Mouse (Mus musculus): ENCODE results near the gene Dcaf11. TPM values are rescaled to one million over a fixed set of nuclear protein-coding genes. Genes with fewer than 3 reads are reported as not detected.

Dcaf11 gene
- 10 to 100 TPM; 51.8 to 54.8 TPM for total RNA-seq (2023)

DNA sequence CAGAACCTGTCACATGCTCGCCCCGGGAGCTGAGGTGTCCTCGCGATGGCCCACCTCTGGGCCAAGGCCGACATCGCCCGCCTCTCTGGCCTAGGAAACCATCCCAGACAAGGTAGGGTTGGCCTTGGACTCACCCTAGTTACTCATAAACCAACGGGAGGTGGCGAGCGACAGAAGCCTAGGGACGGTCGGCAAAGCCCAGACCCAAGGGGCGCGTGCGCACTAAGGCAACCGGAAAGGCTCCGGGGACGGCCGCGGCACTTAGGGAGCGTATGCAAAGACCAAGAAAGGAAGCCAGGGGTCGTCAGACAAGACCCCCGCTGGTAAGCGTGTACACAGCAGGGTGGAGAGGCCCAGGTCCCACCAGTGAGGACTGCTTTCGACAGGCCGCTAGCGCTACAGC is at the start of gene Dcaf11:
Gene Dcaf11, plus strand, starts transcription at position 208 of the 403 bp plus-strand sequence.

DNA sequence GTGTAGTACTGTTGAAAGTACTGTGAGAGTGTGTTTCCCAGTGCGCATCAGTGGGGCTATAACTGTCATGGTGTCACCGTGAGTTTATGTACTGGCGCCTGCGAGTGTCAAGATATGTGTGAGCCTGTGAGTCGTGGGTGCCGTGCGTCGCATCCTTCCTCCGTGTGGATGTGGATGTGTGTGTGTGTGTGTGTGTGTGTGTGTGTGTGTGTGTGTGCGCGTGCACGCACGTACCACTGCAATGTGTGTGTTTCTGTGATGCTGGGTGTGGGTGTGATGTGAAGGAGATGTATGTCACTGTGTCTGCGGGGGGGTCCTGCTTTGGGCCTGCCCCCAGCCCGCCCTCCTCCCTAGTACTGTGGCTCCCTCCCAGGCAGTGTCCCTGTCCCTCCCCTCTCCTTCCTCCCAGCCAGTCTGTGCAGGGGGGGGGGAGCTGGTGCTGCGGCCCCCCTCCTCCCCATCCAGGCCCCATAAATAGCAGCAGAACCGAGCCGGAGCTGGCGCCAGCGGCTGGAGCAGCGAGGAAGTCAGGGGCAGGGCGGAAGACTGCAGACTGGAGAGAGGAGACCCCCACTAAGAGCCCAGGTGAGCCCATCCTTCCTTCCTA is 49.6 kb upstream of the Dcaf11 start, which contains the start of gene Cpne6:
Gene Cpne6, plus strand, starts transcription at position 321 of the 607 bp plus-strand sequence.

DNA sequence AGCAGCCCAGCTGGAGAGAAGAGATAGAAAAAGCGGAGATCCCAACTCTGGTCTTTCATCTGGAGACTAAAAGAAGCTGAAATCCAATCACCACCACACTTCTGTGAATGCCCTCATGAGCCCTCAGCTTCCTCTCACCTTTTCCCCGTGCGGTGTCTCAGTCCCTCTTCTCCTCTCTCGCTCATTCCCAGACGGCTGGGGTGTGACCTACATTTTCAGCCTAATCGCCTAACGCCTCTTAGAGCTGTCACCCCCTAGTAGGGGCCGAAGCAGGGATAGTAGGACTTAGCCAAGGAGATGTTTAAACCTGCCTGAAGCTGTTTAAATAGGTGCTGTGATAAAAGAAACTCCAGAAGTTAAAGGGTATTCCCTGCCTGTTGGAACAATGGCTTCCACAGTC is 35.0 kb upstream of the Dcaf11 start, which contains the start of gene Nrl:
Gene Nrl, minus strand, starts transcription at position 197 of the 400 bp plus-strand sequence.

DNA sequence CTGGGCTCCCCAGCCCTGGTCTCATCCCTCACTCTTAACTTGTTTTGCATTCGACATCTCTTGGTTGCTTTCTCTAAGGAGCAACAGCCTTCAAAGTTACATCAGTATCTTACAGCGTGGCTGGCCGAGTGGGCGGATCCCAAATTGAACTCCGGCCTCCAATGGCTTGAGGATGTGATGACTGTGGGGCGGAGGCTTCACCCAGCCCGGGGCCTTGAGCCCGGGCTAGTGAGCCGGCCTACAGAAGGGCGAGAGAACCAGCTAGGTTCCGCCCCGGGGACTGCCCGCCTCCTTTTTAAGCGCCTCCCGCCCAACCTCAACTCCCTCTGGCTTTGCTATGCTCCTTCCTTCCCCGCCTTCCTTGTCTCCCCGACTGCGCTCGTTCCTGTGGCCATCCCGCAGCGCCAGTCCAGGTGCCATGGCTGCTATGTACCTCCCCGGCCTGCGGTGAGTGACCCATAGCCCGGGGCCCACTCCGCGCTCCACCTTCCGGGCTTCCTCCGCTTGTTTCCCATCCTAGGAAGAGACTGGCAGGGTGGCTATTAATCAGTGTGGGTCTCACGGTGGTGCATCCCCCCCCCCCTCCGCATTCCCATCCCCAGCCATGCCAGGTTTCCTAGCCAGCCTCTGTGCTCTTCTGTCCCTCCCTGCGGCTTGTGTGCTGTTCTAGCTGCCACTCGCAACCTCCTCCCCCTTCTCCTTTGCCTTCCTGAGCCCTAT is 19.6 kb upstream of the Dcaf11 start, which contains the start of gene Pck2:
Gene Pck2, plus strand, starts transcription at position 200 of the 720 bp plus-strand sequence.

DNA sequence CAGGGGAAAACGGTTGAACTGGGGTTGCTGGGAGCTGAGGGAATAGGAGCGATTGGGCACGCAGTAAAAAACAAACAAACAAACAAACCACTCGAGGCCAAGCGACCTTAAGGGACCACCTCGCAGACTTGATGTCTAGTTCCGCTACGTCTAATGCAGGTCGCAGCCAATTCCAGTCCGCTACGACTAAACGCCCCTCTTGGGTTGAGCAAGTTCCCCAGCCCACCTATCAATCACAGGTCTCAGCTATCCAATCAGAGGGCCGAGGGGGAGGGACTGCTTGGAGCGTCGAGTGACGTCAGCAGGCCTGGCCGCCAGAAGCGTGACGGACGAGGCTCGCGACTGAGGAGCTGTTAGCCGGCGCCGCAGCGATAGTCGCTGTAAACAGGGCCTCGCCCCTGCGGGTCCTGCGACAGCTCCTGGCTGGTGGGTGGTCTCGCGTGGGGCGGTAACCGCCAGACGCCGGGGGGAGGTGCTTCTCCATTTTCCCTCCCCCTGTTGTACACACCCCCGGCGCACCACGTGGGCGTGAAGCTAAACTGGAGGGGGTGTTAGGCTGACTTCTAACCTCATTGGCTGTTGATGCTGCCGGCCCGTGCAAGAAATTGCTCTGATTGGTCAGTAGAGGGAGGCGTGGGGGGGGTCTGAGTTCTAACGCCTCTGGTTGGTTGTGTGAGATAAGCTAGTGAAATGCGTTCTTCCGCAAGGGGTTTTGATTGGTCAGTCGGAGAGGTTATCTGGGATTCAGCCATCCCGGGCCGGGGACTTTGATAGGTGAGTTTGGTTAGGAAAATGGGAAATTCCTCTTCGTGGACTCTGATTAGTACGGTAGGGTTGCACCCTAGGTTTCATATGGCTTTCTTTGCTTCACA is 632 bp downstream of the Dcaf11 start, which contains the start of gene A730061H03Rik:
Gene A730061H03Rik, minus strand, starts transcription at position 205 of the 872 bp plus-strand sequence.

DNA sequence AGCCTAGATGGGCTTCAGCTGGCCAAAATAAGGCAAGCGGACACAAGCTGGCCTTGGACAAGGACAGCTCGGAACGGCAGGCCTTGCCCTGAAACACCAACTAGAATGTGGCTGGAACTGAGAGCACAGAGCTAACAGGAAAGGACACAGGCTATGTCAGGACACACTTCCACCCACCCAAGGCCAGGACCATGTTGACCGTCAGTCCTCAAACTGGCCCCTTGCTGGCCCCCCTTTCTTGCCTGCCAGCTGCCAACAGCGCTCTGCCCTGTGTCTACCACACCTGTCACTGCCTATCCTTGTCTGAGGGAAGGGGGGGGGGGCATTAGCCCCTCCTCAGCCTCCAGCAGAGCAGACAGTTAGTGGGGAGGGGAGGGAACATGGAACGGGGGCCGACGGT is 15.5 kb downstream of the Dcaf11 start, which contains the start of gene Fitm1:
Gene Fitm1, plus strand, starts transcription at position 316 of the 400 bp plus-strand sequence.

DNA sequence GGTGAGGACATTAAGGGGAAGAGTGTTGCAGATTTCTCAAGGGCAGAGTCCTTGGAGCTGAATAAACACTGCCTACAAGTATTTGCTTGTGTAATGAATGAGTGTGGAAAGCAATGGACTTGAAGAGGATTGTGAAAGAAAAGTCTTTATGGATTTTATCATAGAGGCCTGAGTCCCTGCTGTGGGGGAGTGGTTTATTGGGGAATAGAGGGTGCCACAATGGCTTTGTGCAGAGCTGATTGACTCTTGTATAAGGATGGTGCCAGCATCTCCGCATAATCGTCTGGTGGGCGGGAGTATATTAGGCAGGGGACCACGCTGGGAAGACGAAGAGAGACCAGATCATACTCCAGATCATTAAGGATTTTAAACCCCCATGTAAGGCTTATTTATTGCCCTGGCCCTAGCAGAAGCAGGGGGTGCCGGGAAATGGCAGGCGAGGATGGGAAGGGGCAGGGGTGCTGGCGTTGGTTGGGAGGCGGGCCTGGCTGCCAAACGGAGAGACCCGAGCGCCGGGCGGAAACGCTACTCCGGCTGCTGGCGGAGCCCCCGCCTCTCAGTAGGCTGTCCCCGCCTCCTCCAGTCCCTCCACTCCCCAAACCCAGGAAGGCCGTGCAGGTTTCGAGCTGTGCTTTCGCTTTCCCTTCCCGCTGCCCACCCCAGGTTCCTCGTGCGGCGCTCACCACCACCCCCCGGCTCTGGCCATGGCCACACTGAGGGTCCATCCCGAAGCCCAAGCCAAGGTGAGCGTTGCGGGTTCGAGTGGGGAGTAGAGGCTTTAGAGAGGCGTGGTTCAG is 18.3 kb downstream of the Dcaf11 start, which contains the start of gene Psme1:
Gene Psme1, plus strand, starts transcription at position 253 of the 797 bp plus-strand sequence.

DNA sequence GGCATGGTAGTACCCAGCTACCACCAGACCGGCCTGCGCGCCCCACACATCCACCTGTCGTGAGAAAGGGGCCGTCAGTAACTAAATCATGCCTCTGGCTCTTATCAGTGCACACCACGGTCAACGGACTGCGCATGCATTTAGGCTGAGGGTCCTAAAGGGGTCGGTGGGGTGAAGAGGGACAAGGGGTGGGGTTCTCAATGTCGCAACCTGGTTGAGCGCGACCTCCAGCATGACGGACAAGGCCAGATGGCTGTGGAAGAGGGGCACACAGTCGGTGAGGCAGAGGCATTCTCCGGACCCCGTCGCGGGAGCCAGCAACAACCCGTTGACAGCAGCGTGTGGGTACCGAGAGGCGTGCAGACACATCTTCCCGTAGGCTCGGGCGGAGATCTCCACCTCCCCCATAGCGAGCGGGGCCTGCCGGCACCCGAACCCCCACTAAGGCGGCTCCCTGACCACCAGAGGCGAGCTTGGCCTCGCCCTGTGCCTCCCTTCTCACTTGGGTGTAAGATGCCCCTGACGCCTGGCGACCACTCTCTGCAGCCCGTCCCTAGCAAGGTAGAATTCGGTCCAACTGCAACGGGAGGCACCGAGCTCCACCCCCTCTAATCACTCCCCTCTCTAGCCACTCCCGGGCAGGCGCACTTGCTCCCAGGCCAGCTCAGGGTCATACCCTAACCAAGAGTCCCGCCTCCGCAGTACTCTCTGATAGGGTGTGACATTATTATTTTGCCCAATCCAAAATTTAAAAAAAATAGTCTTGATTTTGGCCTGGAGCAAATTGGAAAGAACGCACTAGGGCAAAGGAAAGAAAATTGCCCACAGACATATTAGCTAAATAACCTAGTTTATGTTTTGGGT is 25.1 kb downstream of the Dcaf11 start, which contains the start of gene Emc9:
Gene Emc9, minus strand, starts transcription at position 601 of the 864 bp plus-strand sequence.

DNA sequence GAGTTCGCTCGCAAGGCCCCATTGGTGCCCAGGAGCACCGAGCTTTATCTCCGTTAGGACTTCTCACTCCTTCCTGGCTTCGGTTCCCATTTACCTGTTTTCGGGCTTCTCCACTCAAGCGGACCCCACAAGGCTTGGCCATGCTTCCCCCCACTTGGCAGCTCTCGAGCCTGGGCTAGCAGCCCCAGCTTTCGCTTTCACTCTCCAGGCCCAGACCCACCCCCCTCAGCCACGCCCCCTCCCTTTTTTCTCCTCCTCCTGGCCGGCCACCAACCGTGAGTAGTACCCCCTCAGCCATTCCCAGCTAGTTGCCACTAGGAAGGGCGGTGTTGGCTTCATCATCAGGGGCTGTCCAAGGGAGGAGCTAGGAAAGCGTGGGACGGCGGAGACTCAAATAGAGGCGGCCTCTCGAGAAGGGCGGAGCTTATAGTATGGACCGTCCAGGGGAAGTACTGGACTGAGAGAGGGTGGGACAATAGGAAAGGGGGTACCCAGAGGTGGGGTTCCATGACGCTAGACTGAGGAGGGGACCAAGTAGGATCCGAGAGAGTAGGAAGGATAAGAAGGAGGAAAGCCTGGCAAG is 31.0 kb downstream of the Dcaf11 start, which contains the start of gene Psme2:
Gene Psme2, minus strand, starts transcription at position 366 of the 583 bp plus-strand sequence.

DNA sequence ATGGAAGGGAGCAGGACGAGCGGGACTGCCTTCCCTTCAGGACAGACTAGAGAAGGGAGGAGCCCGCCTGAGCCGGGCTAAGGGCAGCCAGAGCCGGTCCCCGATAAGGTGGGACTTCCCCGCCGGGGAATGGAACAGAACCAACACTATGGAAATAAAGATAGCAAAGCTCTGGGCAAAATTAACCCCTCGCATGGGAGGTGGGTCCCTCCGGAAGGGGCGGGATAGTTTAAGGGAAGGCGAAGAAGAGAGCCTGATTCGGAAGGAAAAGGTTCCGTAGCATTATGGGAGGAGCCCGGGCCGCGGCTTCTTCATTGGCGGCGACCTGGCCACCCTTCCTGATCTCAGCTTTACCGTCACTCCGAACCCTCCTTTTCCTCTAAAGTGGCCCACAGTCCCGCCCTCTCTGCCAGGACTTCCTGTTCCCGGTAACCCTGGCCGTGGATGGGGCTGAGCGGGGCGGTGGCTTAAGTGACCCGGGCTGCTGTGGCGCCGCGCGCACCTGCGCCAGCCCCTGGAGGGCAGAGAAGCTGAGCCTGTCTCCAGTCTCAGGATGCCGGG is 31.6 kb downstream of the Dcaf11 start, which contains the start of gene Rnf31:
Gene Rnf31, plus strand, starts transcription at position 378 of the 561 bp plus-strand sequence.

DNA sequence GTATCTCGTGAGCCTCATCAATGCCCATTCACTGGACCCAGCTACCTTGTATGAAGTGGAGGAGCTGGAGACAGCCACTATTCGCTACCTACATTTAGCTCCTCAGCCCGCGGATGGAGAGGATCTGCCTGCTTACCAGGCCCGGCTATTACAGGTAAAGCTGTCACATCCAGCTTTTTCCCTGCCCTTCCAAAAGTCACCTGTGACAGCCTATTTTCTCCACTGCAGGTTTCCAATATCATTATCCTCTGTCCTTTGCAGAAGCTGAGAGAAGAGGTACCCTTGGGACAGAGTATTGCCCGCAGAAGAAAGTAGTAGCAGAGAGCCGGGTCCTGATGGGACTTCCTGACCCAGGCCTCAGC is 43.4 kb downstream of the Dcaf11 start, which contains the start of gene Irf9:
Gene Irf9, plus strand, starts transcription at position 301 of the 362 bp plus-strand sequence.

DNA sequence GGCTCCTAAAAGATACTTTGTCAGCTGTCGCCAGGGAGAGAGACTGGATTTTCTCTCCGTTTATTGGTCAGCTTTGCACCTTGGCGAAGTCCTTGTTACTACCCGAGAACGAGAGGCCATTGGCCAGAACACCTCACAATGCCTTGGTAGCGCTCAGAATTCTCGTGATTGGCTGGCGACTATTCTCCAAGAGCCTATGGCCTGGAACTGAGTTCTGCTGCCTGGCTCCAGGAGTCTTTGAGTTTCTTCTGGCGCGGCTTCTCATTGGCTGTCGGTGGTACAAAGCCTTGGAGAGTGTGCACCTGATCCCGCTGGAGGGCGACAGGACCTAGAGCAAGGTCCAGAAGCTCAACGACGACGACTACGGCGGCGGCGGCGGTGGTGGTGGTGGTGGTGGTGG is 58.0 kb downstream of the Dcaf11 start, which contains the start of gene Rec8:
Gene Rec8, plus strand, starts transcription at position 216 of the 400 bp plus-strand sequence.

Other genes with a start within 250 kb of the Dcaf11 start
- 10 to 100 TPM; 16.0 to 20.8 TPM for gene Dhrs4, start 81.2 kb upstream of the Dcaf11 start, total RNA-seq (2023)
- under 1 TPM; 0.22 to 0.42 TPM for gene Carmil3, start 69.4 kb upstream of the Dcaf11 start, total RNA-seq (2023)
- not detected for gene Cpne6, start 49.6 kb upstream of the Dcaf11 start, total RNA-seq (2023)
- not detected for gene Nrl, start 35.0 kb upstream of the Dcaf11 start, total RNA-seq (2023)
- 10 to 100 TPM; 25.2 to 30.4 TPM for gene Pck2, start 19.7 kb upstream of the Dcaf11 start, total RNA-seq (2023)
- 1 to 10 TPM; 1.9 to 3.3 TPM for gene A730061H03Rik, start 400 bp downstream of the Dcaf11 start, total RNA-seq (2023)
- gene Fitm1, start 15.6 kb downstream of the Dcaf11 start, total RNA-seq (2023): not detected
- 100 to 1,000 TPM; 138 to 143 TPM for gene Psme1, start 18.1 kb downstream of the Dcaf11 start, total RNA-seq (2023)
- 1 to 10 TPM; 4.4 to 5.9 TPM for gene Emc9, start 25.3 kb downstream of the Dcaf11 start, total RNA-seq (2023)
- 100 to 1,000 TPM; 180 to 210 TPM for gene Psme2, start 31.1 kb downstream of the Dcaf11 start, total RNA-seq (2023)
- 10 to 100 TPM; 57.6 to 74.7 TPM for gene Rnf31, start 31.7 kb downstream of the Dcaf11 start, total RNA-seq (2023)
- gene Irf9, start 43.6 kb downstream of the Dcaf11 start, total RNA-seq (2023): 10 to 100 TPM; 42.3 to 50.1 TPM
- gene Rec8, start 58.0 kb downstream of the Dcaf11 start, total RNA-seq (2023): 1 to 10 TPM in 1 of 2 experiments, not detected in 1; 1.3 TPM
- gene Ipo4, start 76.0 kb downstream of the Dcaf11 start, total RNA-seq (2023): 10 to 100 TPM; 10.7 to 12.2 TPM
- gene Gm49378, start 77.9 kb downstream of the Dcaf11 start, total RNA-seq (2023): 1 to 10 TPM in 1 of 2 experiments, under 1 TPM in 1; 0.79 to 2.4 TPM
- gene Tm9sf1, start 83.8 kb downstream of the Dcaf11 start, total RNA-seq (2023): 10 to 100 TPM; 34.3 to 37.8 TPM
- 1 to 10 TPM; 1.6 to 2.0 TPM for gene Tssk4, start 90.2 kb downstream of the Dcaf11 start, total RNA-seq (2023)
- gene Mdp1, start 100.5 kb downstream of the Dcaf11 start, total RNA-seq (2023): 10 to 100 TPM; 13.2 to 13.9 TPM
- 10 to 100 TPM; 15.8 to 16.6 TPM for gene Gmpr2, start 111.9 kb downstream of the Dcaf11 start, total RNA-seq (2023)
- 100 to 1,000 TPM; 154 to 173 TPM for gene Nedd8, start 112.1 kb downstream of the Dcaf11 start, total RNA-seq (2023)
- 10 to 100 TPM; 53.2 to 64.0 TPM for gene Tinf2, start 121.8 kb downstream of the Dcaf11 start, total RNA-seq (2023)
- 1 to 10 TPM in 1 of 2 experiments, under 1 TPM in 1; 0.71 to 1.4 TPM for gene Tgm1, start 153.9 kb downstream of the Dcaf11 start, total RNA-seq (2023)
- gene Rabggta, start 162.3 kb downstream of the Dcaf11 start, total RNA-seq (2023): 10 to 100 TPM; 23.8 to 27.4 TPM
- 10 to 100 TPM; 53.1 to 63.6 TPM for gene Dhrs1, start 185.7 kb downstream of the Dcaf11 start, total RNA-seq (2023)
- gene Nop9, start 185.7 kb downstream of the Dcaf11 start, total RNA-seq (2023): 10 to 100 TPM; 19.3 to 28.9 TPM
- under 1 TPM in 1 of 2 experiments, not detected in 1; 0.53 TPM for gene Cideb, start 198.5 kb downstream of the Dcaf11 start, total RNA-seq (2023)
- gene Ltb4r2, start 201.4 kb downstream of the Dcaf11 start, total RNA-seq (2023): under 1 TPM; 0.79 to 0.84 TPM
- 100 to 1,000 TPM; 203 to 224 TPM for gene Ltb4r1, start 206.0 kb downstream of the Dcaf11 start, total RNA-seq (2023)
- under 1 TPM; 0.36 to 0.51 TPM for gene Adcy4, start 224.1 kb downstream of the Dcaf11 start, total RNA-seq (2023)
- 10 to 100 TPM; 29.1 to 40.3 TPM for gene Ripk3, start 228.9 kb downstream of the Dcaf11 start, total RNA-seq (2023)

Data from neutrophil, adult 59 days (primary cell).